Mouse (Mus musculus): Measurements from ENCODE around the gene Pklr. TPM values are rescaled to one million over a fixed set of nuclear protein-coding genes. Genes with fewer than 3 reads are reported as not detected.

The Pklr gene
- not detected for total RNA-seq (2023)

GRCm38 (mm10) chr3:89135958-89136357, at the start of gene Pklr:
Gene Pklr, plus strand, starts transcription at chr3:89136142.

GRCm38 (mm10) chr3:89093175-89093574, 42.8 kb upstream of the Pklr start, which contains the start of gene Rusc1:
Gene Rusc1, minus strand, starts transcription at chr3:89093311.

GRCm38 (mm10) chr3:89100811-89101210, 35.1 kb upstream of the Pklr start, which contains the start of gene Gm43738:
Gene Gm43738, minus strand, starts transcription at chr3:89101099.

GRCm38 (mm10) chr3:89101812-89102494, 34.0 kb upstream of the Pklr start, which contains the start of gene Fdps:
Gene Fdps, minus strand, starts transcription at chr3:89101959.

GRCm38 (mm10) chr3:89159616-89160344, 23.8 kb downstream of the Pklr start, which contains the start of gene Hcn3:
Gene Hcn3, minus strand, starts transcription at chr3:89160196.

GRCm38 (mm10) chr3:89164506-89165267, 28.7 kb downstream of the Pklr start, which contains the start of gene Clk2:
Gene Clk2, plus strand, starts transcription at chr3:89164795.

GRCm38 (mm10) chr3:89177242-89178106, 41.5 kb downstream of the Pklr start, which contains the start of gene Scamp3:
Gene Scamp3, plus strand, starts transcription at chr3:89177473.

GRCm38 (mm10) chr3:89183058-89183958, 47.4 kb downstream of the Pklr start, which contains the start of gene Fam189b:
Gene Fam189b, plus strand, starts transcription at chr3:89183143.

Other genes starting within 250 kb of the Pklr start
- 14.6 TPM for gene Msto1, start 222.1 kb upstream of the Pklr start, total RNA-seq (2023)
- 65.3 TPM for gene Ash1l, start 185.5 kb upstream of the Pklr start, total RNA-seq (2023)
- gene Dap3, start 185.0 kb upstream of the Pklr start, total RNA-seq (2023), result 79.8 TPM
- gene Rusc1, start 42.8 kb upstream of the Pklr start, total RNA-seq (2023), result 80.4 TPM
- not detected for gene Gm43738, start 35.0 kb upstream of the Pklr start, total RNA-seq (2023)
- gene Fdps, start 34.2 kb upstream of the Pklr start, total RNA-seq (2023), result 24.2 TPM
- gene Hcn3, start 24.1 kb downstream of the Pklr start, total RNA-seq (2023), result 19.3 TPM
- 122 TPM for gene Clk2, start 28.7 kb downstream of the Pklr start, total RNA-seq (2023)
- gene Scamp3, start 41.3 kb downstream of the Pklr start, total RNA-seq (2023), result 152 TPM
- gene Fam189b, start 47.0 kb downstream of the Pklr start, total RNA-seq (2023), result 176 TPM
- gene Gba, start 66.8 kb downstream of the Pklr start, total RNA-seq (2023), result 67.9 TPM
- gene Thbs3, start 79.0 kb downstream of the Pklr start, total RNA-seq (2023), result 6.5 TPM
- gene Mtx1, start 90.9 kb downstream of the Pklr start, total RNA-seq (2023), result 193 TPM
- not detected for gene Muc1, start 92.9 kb downstream of the Pklr start, total RNA-seq (2023)
- gene Krtcap2, start 109.8 kb downstream of the Pklr start, total RNA-seq (2023), result 96.7 TPM
- 1.5 TPM for gene Trim46, start 110.2 kb downstream of the Pklr start, total RNA-seq (2023)
- gene Dpm3, start 123.2 kb downstream of the Pklr start, total RNA-seq (2023), result 72.2 TPM
- gene Slc50a1, start 134.4 kb downstream of the Pklr start, total RNA-seq (2023), result 126 TPM
- not detected for gene Efna1, start 145.0 kb downstream of the Pklr start, total RNA-seq (2023)
- gene Efna3, start 186.8 kb downstream of the Pklr start, total RNA-seq (2023), result not detected
- gene Efna4, start 201.9 kb downstream of the Pklr start, total RNA-seq (2023), result not detected
- gene Adam15, start 213.9 kb downstream of the Pklr start, total RNA-seq (2023), result 2.8 TPM
- not detected for gene Dcst2, start 225.8 kb downstream of the Pklr start, total RNA-seq (2023)
- not detected for gene Dcst1, start 229.1 kb downstream of the Pklr start, total RNA-seq (2023)